Mouse (Mus musculus) kidney, embryonic 15.5 days (tissue): ENCODE data around the gene Pdcl2. TPM values are rescaled to one million over a fixed set of nuclear protein-coding genes. Genes with fewer than 3 reads are reported as not detected.

Source experiments
- ATAC-seq: fragments of 200-750 bp; cut with Nextera tagmentation; replicated peaks from 2 replicates; pipeline ENCODE4 v1.8.0; 2017; ENCODE audit warnings: moderate TSS enrichment; ENCODE audit not compliant: low FRiP score
- H3K27ac ChIP-seq: fragments of 300-500 bp; sonication (generic); 2 replicates; pipeline ENCODE4 v1.5.1; 2015; ENCODE audit warnings: mild to moderate bottlenecking, inconsistent platforms
- H3K27me3 ChIP-seq: fragments of 300-500 bp; sonication (generic); 2 replicates; pipeline ENCODE4 v1.6.1; 2015; ENCODE audit warnings: inconsistent platforms
- H3K36me3 ChIP-seq: fragments of 300-500 bp; sonication (generic); 2 replicates; pipeline ENCODE4 v1.6.1; 2015; ENCODE audit warnings: inconsistent platforms
- H3K4me1 ChIP-seq: fragments of 300-500 bp; sonication (generic); 2 replicates; pipeline ENCODE4 v1.6.1; 2015; ENCODE audit warnings: inconsistent platforms
- H3K4me2 ChIP-seq: fragments of 300-500 bp; sonication (generic); 2 replicates; pipeline ENCODE4 v1.6.1; 2015; ENCODE audit warnings: moderate library complexity, mild to moderate bottlenecking, inconsistent platforms
- H3K4me3 ChIP-seq: fragments of 300-500 bp; sonication (generic); replicated peaks from 2 replicates; pipeline ENCODE4 v1.5.1; 2015; ENCODE audit warnings: mild to moderate bottlenecking, inconsistent platforms
- H3K9ac ChIP-seq: fragments of 300-500 bp; sonication (generic); 2 replicates; pipeline ENCODE4 v1.6.1; 2015; ENCODE audit warnings: mild to moderate bottlenecking, inconsistent platforms
- H3K9me3 ChIP-seq: fragments of 300-500 bp; sonication (generic); replicated peaks from 2 replicates; pipeline ENCODE4 v1.6.1; 2016; ENCODE audit warnings: inconsistent platforms
- WGBS: fragments of 180-500 bp; shearing (Covaris S2); methylation state at CpG from one replicate; pipeline ENCODE4 v1.1.7; 2015; ENCODE audit warnings: mixed read lengths; 5-methylcytosine and 5-hydroxymethylcytosine counted together
- polyA plus RNA-seq: library from polyadenylated mRNA; unstranded; fragments of >200 nt; fragmentation: Nextera tagmentation; extraction: Ambion mirVana; gene quantifications from 2 replicates; pipeline ENCODE4 v1.2.1, GENCODE M21; 2015

Gene Pdcl2
- polyA plus RNA-seq, 1 experiment from 2014 or later: not detected

DNA sequence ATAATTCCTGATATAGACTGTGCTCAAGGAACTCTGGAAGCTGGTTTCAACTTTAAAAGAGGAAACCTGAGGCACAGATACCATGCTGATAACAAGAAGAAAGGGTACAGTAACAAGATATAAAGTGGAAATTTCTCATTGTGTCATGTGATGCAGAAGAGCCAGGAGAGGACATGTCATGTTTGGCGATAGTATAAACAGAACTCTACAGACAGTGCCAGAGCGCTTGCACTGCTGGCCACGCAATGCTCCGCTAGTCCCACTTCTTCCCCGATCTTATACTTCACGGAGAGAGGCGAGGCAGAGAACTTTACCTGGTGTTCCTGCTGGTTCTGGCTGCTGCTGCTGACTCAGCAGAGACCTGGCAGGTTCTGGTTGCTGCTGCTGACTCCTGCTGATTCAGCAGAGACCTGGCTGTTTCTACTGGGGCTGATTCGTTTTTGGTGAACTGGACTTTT is 41.7 kb downstream of the Pdcl2 start:
- 81% methylated on average over 8 of the region's 8 CpGs for WGBS
- no peak overlapping the region for H3K4me3 ChIP-seq
- H3K4me2 ChIP-seq: no peak overlapping the region
- no peaks in the 10 kb centered on the region for H3K4me1 ChIP-seq
- ATAC-seq: no peak
- H3K9ac ChIP-seq: no peak overlapping the region
- no peaks in the 10 kb centered on the region for H3K36me3 ChIP-seq
- H3K27ac ChIP-seq: no peak overlapping the region
- H3K27me3 ChIP-seq: no peaks in the 10 kb centered on the region
- H3K9me3 ChIP-seq: no peaks in the 10 kb centered on the region

DNA sequence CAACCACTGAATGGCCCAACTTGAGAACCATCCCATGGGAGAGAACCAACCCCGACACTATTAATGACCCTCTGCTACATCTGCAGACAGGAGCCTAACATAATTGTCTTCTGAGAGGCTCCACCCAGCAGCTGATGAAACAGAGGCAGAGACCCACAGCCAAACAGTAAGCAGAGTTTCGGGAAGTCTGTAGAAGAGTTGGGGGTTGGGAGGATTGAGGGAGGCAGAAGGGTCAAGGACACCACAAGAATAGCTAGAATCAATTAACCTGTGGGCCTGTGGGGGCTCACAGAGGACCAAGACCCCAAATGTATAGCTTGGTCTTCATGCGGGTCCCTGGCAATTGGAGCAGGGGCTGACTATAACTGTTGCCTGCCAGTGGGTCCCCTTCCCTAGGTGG is 42.7 kb downstream of the Pdcl2 start:
- H3K27ac ChIP-seq: no peak overlapping the region
- ATAC-seq: no peak
- H3K4me3 ChIP-seq: no peak overlapping the region
- no peak overlapping the region for H3K9ac ChIP-seq
- no peaks in the 10 kb centered on the region for H3K27me3 ChIP-seq
- WGBS: 91% methylated on average over 3 of the region's 3 CpGs
- no peak overlapping the region for H3K4me2 ChIP-seq
- H3K9me3 ChIP-seq: no peaks in the 10 kb centered on the region
- no peaks in the 10 kb centered on the region for H3K4me1 ChIP-seq
- no peaks in the 10 kb centered on the region for H3K36me3 ChIP-seq

- H3K27me3 ChIP-seq: no peaks in the 10 kb centered on the region
- no peak for ATAC-seq
- no peak overlapping the region for H3K4me2 ChIP-seq
- 73% methylated on average over 5 of the region's 5 CpGs for WGBS
- H3K27ac ChIP-seq: no peak overlapping the region
- H3K36me3 ChIP-seq: no peaks in the 10 kb centered on the region
- H3K4me3 ChIP-seq: no peak overlapping the region
- H3K9me3 ChIP-seq: no peaks in the 10 kb centered on the region
- H3K4me1 ChIP-seq: no peaks in the 10 kb centered on the region
- no peak overlapping the region for H3K9ac ChIP-seq
Observed at GRCm38 (mm10) chr5:76287062-76287461, 43.9 kb downstream of the Pdcl2 start.

GRCm38 (mm10) chr5:76285699-76286098 is 45.3 kb downstream of the Pdcl2 start:
- no peak overlapping the region for H3K4me2 ChIP-seq
- WGBS: 54% methylated on average over 4 of the region's 4 CpGs
- no peak overlapping the region for H3K9ac ChIP-seq
- H3K4me1 ChIP-seq: no peaks in the 10 kb centered on the region
- no peak overlapping the region for H3K27ac ChIP-seq
- ATAC-seq: no peak
- H3K9me3 ChIP-seq: no peaks in the 10 kb centered on the region
- H3K4me3 ChIP-seq: no peak overlapping the region
- no peaks in the 10 kb centered on the region for H3K27me3 ChIP-seq
- H3K36me3 ChIP-seq: no peaks in the 10 kb centered on the region

GRCm38 (mm10) chr5:76283890-76284289 is 47.1 kb downstream of the Pdcl2 start:
- Histone ChIP-seq H3K36me3 (no peaks in the 10 kb centered on the region), H3K4me3 (no peak overlapping the region), H3K9me3 (no peaks in the 10 kb centered on the region), H3K27ac (no peak overlapping the region), H3K4me2 (no peak overlapping the region), H3K9ac (no peak overlapping the region), H3K27me3 (no peaks in the 10 kb centered on the region), H3K4me1 (no peaks in the 10 kb centered on the region)
- ATAC-seq: no peak
- 83% methylated on average over 1 of the region's 1 CpGs for WGBS

GRCm38 (mm10) chr5:76274977-76275376 is 56.0 kb downstream of the Pdcl2 start:
- H3K9me3 ChIP-seq: no peaks in the 10 kb centered on the region
- H3K4me3 ChIP-seq: no peak overlapping the region
- H3K36me3 ChIP-seq: peaks cover 12% of the 10 kb centered on the region; the same call in 1 of the 2 replicates
- H3K27me3 ChIP-seq: no peaks in the 10 kb centered on the region
- H3K27ac ChIP-seq: no peak overlapping the region
- 83% methylated on average over 4 of the region's 4 CpGs for WGBS
- no peaks in the 10 kb centered on the region for H3K4me1 ChIP-seq
- no peak for ATAC-seq
- H3K4me2 ChIP-seq: no peak overlapping the region
- H3K9ac ChIP-seq: no peak overlapping the region

Other genes starting within 250 kb of the Pdcl2 start
- gene Srd5a3, start 190.9 kb downstream of the Pdcl2 start, polyA plus RNA-seq: 40.0 and 40.4 TPM in 2 replicates
- 97.4 and 104 TPM in 2 replicates for gene Tmem165, start 147.3 kb downstream of the Pdcl2 start, polyA plus RNA-seq
- gene Clock, start 26.4 kb downstream of the Pdcl2 start, polyA plus RNA-seq: 11.0 and 11.3 TPM in 2 replicates
- not detected in 2 replicates for gene Nmu, start 32.6 kb upstream of the Pdcl2 start, polyA plus RNA-seq
- not detected in 2 replicates for gene Gm7271, start 152.9 kb upstream of the Pdcl2 start, polyA plus RNA-seq
- gene Exoc1, start 198.2 kb upstream of the Pdcl2 start, polyA plus RNA-seq: 33.0 and 33.3 TPM in 2 replicates